Mouse (Mus musculus): ENCODE data around the gene Prr11.
"Not testable (repeated sequence)": the region's sequence is repeated elsewhere in the genome, so short reads cannot be mapped to it uniquely, and the experiment has no call there.

The Prr11 gene

DNA sequence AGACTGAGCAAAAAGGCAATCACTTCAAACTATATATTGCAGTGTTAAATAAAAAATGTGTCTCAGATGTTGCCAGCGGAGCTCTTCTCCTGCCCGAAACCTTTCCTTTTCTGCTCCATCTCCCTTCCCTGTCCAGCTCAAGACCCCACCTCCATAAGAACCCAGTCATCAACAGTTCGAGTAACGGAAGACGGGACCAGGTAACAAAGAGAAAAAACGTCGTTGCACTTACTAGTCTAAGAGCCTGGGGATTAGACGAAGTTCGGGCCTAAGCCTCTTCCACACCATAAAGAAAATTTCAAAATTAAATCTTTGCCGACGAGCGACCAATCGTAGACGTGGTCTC lies at the start of gene Prr11:
Gene Prr11 (minus strand): TSS at position 300 of the 346 bp plus-strand sequence.
- DNase-seq (ENCODE audit: low spot score in 2 of 2), result no peak

DNA sequence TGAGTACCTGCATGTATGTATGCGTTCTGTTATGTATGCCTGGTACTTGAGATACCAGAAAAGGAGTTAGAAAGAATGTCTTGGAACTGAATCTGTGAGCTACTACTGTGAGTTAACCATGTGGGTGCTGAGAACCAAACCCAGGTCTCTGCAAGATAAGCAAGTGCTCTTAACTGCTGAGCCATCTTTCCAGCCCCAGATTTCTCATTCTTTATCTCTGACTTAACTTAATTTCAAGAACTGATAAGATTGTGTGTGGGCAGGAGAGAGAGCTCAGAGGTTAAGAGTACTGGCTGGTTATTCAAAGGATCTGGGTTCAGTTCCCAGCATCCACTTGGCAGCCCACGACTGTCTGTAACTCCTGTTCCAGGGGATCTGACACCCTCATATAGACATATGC lies 49.5 kb upstream of the Prr11 start:
- no peak for DNase-seq (ENCODE audit: low spot score in 2 of 2)

DNA sequence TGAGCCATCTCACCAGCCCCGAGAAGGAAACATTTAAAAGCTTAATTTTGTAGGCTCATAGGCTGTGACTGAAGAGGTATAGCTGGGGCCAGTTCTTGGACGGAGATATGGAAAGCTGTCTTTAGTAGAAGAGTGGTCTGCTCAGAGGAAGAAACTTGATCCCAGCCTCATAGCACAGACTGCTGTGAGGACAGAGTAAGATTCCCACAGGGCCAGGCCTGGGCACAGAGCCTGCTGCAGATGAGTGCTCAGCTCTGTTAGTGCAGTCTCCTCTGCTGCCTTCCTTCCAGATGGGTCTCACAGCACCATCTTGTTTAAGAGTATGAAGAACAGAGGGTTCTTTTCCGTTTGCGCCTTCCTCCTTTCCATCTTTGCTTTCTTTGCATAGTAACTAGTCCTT lies 27.7 kb upstream of the Prr11 start:
- peak; percentile 30 to 38 for DNase-seq (ENCODE audit: low spot score in 2 of 2)

DNA sequence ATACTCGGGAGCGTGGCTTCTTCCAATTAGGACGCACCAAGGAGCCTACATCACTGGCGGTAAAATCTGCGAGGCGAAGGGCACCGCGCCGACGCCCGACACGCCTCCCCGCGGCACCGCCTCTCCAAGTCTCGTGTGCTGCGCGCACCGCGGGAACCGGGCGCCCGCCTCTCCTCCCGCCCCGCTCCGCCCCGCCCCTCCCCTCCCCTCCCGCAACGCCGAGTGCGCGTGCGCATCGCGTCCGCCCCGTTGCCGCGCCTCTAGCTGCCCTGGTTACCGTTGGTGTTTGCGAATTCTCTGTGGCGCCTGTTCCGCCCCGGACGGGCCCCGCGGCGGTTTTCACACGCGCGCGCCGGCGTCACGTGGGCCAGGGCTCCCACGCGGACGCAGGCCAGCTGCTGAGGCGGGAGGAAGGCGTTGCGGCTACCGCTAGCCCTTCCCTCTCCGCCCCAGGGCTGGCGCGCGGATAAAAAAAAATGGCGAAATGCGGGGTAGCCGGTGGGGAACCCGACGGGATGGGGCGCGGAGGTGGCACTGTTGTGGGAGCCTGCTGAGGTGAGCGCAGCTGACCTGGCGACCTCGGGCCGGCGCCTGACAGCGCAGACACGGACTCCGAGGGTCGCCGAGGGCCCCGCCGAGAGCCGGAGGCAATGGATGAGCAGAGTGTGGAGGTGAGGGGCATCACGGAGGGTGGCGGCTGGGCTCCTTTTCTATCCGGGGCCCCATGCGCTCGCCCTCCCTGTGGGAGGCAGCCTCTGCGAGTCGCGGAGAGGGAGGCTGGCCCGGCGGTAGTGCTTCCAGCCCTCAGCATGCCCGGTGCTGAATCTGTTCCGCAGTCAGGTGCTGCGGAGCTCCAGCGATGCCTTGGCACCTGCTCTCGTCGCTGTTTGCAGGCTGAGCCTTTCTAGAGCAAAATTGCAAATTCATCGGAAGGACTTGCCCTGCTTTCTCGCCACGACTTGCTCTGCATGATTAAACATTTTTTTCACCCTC lies 18.6 kb upstream of the Prr11 start, which contains the start of gene Trim37:
Gene Trim37 (plus strand): TSS at position 254 of the 993 bp plus-strand sequence.
- DNase-seq (ENCODE audit: low spot score in 2 of 2), result peak; percentile 94 to 95

DNA sequence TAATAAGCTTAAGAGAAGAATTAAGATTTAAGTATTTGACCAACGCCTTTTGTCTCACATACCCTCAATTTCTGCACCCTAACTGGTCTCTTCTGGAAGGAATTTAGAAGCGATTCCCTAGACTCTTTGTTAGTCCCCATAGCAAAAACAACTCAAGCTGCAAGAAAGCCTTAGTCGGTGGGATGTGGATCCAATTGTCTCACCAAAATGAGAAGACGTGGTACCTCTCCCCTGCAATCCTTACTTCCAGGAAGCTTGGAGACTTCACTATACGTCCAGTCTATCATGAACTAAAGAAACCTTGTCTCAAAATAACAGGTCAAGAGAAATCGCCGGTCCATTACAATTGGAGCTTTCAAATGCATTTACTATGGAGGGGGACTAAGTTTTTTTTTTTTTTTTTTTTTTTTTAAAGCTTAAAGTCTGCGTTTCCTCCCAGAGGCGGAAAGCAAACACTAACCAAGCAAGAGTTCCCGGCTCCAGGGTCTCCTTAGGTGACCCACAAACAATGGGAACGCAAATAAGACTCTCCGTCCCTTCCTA lies 17.8 kb upstream of the Prr11 start:
- DNase-seq (ENCODE audit: low spot score in 2 of 2), result no peak

DNA sequence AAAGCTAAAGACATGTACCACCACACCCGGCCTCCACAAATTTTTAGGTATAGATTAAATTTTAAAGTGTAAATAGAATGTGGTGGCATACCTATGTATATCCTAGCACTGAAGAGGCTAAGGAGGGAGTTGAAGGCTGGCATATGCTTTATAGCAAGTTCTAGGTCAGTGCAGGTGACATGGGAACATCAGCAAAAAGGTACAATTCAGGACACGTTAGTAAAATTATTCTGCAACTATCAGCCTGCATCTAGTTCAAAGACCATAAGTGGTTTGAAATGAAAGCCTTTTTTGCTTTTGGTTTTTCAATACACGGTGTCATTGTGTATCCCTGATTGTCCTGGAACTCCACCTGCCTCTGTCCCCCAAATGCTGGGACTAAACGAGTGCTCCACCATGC lies 17.1 kb upstream of the Prr11 start:
- DNase-seq (ENCODE audit: low spot score in 2 of 2), result no peak

DNA sequence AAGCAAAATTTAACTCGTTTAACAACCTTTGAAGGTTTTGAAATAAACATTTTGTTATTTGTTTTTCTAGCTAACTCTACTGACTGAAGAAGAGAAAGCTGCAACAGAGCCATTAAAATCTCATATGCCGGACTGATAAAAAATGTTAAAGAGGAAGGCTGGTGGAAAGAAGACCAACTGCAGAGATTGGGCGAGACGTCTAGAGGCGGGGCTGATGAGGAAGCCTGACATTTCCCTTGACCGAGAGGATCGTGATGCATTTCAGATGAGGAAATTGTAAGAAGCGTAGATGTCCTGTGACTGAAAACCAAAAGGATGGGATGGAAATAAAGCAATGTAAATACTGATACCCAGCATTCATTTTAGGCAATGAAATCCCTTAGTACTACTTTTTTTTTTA lies 13.4 kb upstream of the Prr11 start:
- no peak for DNase-seq (ENCODE audit: low spot score in 2 of 2)

DNA sequence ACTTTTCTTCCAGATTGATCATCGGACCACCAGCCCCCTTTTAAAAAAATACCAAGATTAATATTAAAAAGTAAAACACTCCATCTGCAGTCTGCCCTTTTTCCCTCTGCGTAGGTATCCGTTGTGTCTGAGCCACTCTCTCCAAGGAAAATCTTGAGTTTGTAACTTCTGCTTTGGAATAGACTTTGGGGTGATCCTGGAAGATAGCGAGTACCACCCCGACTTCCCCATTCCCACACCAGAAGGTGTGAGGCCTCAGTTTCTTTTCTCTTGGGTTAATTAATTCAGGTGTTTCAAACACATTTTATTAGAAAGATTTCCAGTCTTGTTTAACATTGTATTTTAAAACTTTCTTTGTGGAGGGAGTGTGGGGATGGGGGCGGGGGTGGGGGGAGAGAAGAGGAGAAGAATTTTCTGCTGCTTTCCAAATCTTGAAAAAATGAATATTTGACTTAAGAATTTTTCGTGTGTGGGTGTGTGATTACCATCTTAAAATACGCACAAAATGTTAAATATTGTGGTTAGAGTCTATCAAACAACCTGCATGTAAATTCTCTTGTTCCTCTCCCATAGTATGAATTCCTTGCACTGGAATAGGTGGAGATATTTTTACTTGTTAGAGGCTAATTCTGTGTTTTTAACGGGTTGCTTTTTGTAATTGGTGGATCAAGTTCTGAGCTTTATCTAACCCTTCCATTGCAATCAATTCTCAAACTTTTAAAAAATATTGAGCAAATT lies 1.8 kb upstream of the Prr11 start:
- DNase-seq (ENCODE audit: low spot score in 2 of 2), result no peak

DNA sequence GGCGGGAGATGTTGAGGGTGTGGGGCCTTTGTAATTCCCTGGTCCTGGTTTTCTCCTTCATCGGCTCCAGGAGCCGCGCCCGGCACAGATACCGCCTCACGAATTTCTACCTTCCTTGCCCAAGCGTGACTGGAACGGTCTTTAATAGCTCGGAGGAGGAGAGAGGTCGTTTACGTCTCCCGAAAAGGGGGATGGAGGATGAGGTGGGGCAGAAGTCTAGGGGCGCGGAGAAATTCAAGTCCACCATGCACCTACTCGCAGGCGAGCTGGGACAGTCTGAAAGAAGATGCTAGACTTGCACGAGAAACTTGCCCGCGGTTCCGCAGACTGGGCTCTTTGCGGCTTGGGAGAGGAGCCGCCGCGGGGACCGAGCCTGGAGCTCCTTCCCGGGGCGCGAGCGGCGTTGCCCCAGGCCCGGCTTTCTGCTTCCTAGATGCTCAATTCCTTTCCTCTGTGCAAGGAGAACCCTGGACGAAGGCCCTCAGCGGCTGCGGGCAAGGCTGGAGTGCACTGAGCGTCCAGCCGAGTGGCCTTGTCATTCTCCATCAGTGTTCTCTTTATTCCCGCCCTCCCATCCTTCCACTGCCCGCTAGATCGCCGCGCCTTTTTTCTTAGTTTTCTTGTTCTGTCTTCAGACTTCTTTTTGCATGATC lies 1.1 kb upstream of the Prr11 start:
- DNase-seq (ENCODE audit: low spot score in 2 of 2), result peak; percentile 31 to 36

DNA sequence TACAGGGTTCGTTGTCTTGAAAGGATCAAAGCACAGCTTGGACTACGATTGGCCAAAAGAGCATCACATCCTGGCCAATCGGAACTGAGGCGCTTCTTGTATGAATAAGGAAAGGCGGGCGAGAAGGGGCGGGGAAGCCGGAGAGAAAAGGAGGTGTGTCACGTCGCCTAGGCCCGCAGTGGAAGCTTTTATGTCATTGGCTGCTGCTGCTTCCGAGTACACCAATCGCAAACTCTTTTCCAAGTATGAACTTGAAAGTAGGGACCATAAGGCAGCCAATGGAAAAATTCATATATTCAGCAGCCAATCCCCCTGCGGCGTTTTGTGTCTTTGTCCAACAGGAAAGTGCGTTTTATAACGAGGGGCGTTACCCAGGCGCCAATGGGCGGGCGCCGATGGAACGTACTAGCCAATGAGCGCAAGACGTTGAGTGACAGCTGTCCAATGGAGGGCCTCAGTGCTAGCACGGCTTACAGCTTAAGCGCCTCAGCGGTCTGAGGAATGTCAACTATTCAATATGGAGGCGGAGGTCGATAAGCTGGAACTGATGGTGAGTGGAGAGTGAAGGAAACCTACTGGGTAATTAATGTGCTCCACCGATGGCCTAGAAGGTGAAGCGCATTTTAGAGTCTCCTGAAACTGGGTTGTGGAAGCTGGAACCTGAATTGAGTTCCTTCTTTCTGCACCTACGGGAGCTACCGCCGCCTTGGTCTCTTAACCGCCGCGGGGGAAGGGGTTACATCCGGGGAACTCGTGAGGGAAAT lies 429 bp upstream of the Prr11 start, which contains the start of gene Ska2:
Gene Ska2 (plus strand): TSS at position 480 of the 764 bp plus-strand sequence.
- DNase-seq (ENCODE audit: low spot score in 2 of 2), result peak; percentile 99 to 100

DNA sequence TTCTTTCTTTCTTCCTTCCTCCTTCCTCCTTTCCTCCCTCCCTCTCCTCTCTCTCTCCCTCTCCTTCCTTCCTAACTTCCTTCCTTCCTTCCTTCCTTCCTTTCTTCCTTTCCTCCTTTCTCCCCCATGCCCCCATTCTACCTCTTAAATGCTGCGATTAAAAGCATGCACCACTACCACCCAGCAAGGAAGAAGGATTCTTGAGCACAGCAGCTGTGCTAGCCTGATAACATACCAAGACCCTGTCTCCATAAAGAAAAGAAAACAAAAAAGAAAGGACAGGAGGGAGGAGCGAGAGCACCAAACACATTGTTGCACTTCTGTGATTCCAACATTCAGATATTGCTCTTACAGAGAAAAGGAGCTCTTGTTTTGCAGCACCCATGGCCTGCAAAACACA lies 21.4 kb downstream of the Prr11 start:
- DNase-seq (ENCODE audit: low spot score in 2 of 2), result no peak

DNA sequence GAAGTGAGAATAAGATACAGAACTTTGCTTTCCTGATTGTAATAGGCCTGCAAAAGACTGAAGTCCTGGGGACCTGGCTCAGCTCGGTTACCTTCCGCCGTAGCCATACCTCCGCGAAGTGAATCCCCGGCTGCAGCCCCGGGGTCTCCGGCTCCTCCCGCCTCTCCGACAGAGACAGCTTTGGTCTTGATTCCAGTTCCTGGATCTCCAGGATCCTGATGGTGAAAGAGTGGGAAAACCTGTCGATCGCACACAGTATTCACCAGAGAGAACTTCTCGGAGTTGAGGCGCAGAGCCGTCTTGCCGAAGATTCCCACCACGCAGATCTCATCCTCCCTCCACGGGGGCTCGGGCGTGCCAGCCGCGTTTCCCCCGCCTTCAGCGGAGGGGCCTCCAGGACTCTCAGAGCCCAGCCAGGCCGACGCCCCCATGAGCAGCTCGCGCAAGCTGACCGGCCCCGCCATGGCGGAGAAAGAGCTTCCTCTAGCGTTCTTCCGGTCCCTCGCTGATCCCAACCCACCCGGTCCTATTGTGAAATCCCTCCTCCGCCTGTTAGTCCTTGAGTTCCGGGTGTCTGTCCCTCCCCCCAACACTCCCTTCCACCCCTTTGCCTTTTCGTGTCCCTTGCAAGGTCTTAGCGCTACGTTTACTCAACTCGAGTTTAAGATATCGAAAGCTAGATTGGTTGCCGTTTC lies 22.1 kb downstream of the Prr11 start, which contains the start of gene Smg8:
Gene Smg8 (minus strand): TSS at position 485 of the 695 bp plus-strand sequence.
- DNase-seq (ENCODE audit: low spot score in 2 of 2), result peak; percentile 88 to 90

DNA sequence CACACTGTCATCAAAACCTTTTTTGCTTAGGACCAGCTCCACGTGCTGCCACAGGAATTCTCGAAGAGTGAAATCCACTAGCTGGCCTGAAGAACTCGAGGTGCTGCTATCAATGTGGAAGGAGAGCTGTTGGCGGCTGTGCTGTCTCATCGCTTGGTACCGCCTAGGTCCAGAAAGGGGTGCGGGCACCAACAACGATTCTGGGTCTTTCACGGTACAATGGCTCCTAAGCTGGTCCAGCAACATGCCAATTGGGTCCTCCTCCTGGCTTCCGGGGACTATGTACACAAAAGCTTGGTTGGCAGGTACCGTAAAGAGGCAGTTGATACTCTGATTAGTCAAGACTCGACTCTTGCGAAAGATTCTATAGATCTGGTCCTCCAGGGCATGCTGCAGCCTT lies 23.0 kb downstream of the Prr11 start:
- no peak for DNase-seq (ENCODE audit: low spot score in 2 of 2)

DNA sequence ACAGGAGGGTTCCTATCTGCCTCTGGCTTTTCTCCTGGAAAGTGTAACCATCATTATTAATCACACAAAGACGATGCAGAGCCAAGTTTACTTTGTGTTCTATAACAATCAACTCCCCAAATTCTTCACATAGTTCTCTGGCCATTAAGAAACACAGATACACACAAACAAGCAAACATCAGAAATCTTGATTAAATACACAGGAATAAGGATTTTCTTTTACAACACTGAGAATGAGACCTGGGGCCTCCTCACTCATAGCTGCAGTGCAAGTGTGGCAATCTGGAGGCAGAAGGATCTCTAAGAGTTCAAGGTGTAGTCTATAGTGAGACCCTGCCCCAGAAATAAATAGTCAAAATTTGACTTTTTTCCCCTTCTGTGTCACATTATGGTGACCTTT lies 24.8 kb downstream of the Prr11 start:
- DNase-seq (ENCODE audit: low spot score in 2 of 2), result no peak

DNA sequence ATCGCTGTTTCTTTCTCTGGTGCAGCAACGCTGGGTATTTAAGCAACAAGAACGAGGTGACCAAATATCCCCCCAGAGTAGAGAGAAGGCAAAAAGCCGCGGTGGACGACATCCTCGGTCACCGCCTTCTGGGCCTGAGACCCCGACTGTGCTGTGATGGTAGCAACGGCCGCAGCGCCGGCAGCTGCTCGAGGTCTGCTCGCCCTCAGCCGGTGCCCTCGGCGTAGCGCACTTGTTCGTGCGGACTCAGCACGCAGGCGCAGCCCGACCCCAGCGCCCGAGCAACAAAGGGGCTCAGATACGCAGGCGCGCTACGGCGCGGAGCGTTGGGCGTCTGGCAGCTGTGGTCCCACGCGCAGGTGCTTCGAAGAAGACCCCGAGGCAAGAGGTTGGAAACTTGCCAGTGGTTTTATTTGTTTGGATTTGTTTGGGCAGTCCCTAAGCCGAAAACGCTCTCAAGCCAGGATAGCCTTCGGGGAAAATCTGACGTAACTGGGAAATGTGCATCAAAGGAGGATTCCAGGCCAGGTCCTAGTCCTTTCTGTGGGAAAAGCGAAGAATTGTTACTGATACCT lies 34.6 kb downstream of the Prr11 start, which contains the start of gene Gdpd1:
Gene Gdpd1 (minus strand): TSS at position 197 of the 575 bp plus-strand sequence.
- DNase-seq (ENCODE audit: low spot score in 2 of 2), result peak; percentile 94 to 95

DNA sequence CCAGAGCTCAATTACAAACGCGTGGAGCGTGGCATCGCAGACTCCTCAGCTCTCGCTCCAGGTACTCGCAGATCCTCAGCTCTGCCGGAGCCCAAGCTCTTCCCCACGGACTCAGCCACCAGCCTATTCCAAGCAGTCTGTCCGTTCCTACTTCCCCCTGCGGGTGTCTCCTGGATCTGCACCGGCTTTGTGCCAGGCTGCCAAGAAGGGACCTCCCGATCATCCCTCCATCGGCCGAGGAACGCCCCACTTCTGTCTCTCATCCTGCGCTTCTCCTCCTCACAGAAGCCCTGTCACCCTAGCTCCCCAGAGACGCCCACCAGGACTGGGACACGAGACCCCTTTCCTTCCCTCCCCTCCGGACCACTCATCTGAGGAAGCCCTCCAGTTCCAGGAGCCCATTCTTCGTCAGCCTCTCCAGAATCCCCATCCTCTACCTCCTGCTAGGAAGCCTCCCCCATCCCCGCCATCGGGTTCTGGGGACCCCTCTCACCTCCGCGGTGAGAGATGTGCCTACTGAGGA lies 35.1 kb downstream of the Prr11 start:
- peak; percentile 86 to 87 for DNase-seq (ENCODE audit: low spot score in 2 of 2)

DNA sequence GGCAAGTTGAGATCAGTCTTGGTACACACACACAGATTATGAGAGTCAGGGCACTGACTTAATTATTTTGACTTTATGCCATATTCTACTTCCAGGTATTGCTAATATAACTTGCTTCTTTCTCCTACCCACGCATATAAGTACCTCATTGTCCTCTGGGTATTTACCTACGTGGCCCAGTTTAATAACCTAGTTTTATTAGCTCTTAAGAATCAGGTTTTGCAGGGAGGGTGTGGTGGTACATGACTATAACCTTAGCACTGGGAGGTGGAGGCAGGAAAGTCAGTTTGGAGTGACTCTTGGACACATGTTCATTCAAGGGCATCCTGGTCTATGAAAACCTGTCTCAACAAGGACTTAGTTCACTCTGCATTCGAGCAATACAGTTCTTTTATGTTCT lies 46.4 kb downstream of the Prr11 start:
- no peak for DNase-seq (ENCODE audit: low spot score in 2 of 2)

DNA sequence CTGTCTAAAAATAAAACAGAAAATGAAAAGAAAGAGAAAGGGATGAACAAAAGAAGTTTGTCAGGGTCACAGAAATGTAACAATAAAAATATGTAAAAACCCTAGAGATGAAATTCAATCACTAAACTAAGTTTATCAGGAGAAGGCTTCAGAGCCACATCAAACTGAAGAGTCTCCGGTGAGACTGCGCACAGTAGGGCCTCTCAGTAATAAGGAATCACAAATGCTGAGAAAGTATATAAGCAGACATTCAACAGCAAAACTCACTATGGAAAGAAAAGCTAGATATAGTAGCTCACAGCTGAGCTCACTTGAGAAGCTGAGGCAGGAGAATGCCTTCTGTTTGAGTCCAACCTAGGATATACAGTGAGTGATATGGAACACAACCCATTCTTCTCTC lies 48.1 kb downstream of the Prr11 start:
- DNase-seq (ENCODE audit: low spot score in 2 of 2), result no peak

DNA sequence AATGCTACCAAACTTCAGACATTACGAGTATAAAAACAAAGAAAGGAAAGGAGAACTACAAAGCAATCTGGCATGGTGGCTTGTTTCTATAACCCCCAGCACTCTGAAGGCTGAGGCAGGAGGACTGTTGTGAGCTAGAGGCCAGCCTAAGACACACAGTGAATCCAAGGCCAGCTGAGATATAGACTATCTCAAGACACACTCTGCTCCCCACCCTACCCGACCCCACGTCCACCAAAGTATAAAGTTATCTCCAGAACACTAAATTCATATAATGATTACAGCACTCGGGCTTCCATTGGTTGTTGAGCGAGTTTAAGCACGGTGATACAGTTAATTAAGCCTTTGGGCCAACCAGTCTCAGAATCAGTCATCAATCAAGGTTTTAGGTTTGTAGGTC lies 52.2 kb downstream of the Prr11 start:
- DNase-seq (ENCODE audit: low spot score in 2 of 2), result no peak

DNA sequence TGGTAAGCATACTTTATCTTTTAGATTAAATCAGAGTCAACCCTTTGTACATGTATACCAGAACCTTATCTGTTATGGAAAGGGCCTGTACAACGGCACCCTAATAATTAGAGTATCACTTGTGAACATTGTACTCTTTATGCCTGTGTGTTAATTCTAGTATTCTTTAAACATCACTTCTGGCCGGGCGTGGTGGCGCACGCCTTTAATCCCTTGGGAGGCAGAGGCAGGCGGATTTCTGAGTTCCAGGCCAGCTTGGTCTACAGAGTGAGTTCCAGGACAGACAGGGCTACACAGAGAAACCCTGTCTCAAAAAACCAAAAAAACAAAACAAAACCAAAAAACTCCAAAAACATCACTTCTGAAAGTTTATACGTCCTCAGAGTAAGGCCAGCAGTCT lies 59.6 kb downstream of the Prr11 start:
- DNase-seq (ENCODE audit: low spot score in 2 of 2), result not testable (repeated sequence)
